Mouse (Mus musculus) brain, embryonic 14.5 days (tissue): ENCODE measurements around the gene Shisa9.

Experiments
- CTCF ChIP-seq: fragments of 200-500 bp; IDR thresholded peaks from 2 replicates; pipeline ENCODE4 v1.5.1; 2012; ENCODE audit warnings: inconsistent platforms, mild to moderate bottlenecking, moderate library complexity, borderline replicate concordance; ENCODE audit not compliant: insufficient read depth, insufficient read length; ENCODE audit errors: extremely low read depth
- POLR2A ChIP-seq: fragments of 200-500 bp; IDR thresholded peaks from 2 replicates; pipeline ENCODE4 v1.6.1; 2012; ENCODE audit warnings: mild to moderate bottlenecking, inconsistent platforms, borderline replicate concordance; ENCODE audit not compliant: poor library complexity, insufficient read depth, insufficient read length, severe bottlenecking; ENCODE audit errors: extremely low read depth

DNA sequence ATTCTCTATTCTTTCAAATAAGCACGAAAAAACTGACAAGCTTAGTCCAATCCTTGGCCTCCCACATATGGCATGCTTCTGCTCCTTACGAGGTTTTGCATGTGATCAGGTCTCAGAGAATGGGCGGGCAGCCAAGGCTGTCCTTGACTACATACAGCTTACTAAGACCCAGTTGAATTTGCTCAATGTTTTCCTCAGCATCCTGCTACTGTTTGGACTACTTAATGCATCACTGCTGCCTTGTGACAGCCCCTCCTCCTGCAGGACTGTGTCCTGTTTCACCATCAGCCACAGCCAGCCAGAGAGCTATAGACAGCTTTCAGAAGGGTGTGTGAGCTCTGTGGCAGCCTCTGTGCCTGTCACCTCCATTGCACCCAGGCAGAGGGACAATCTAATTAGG is 92.4 kb downstream of the Shisa9 start:
- no peak for TF ChIP-seq CTCF
- TF ChIP-seq POLR2A = no peak
